Mouse (Mus musculus): ENCODE results near the gene Hoxc12. TPM values are rescaled to one million over a fixed set of nuclear protein-coding genes. Genes with fewer than 3 reads are reported as not detected.

The Hoxc12 gene
- polyA plus RNA-seq, 1 experiment: not detected

GRCm38 (mm10) chr15:102959663-102960191 is 23.2 kb downstream of the Hoxc12 start:
- H3K4me1 ChIP-seq (ENCODE audit: control insufficient read depth, insufficient read depth, low read length): peaks cover 9% of the 10 kb centered on the region; the same call in 1 of the 2 replicates
- H3K27me3 ChIP-seq (ENCODE audit: control insufficient read depth, insufficient read depth, low read length): peaks cover 22% of the 10 kb centered on the region
- H3K36me3 ChIP-seq (ENCODE audit: control insufficient read depth, insufficient read depth, low read length): no peaks in the 10 kb centered on the region
- H3K27ac ChIP-seq (ENCODE audit: control insufficient read depth, insufficient read depth, low read depth, low read length): no peak overlapping the region
- no peak overlapping the region for H3K4me3 ChIP-seq (ENCODE audit: control insufficient read depth, low read depth, low read length)
- TF ChIP-seq CTCF (IDR thresholded peaks at IDR 0.05; ENCODE audit: control insufficient read depth, insufficient read depth, insufficient replicate concordance, low read depth, low read length): no peak
- TF ChIP-seq POLR2A (IDR thresholded peaks at IDR 0.05; ENCODE audit: control insufficient read depth, low read depth, low read length): no peak

DNA sequence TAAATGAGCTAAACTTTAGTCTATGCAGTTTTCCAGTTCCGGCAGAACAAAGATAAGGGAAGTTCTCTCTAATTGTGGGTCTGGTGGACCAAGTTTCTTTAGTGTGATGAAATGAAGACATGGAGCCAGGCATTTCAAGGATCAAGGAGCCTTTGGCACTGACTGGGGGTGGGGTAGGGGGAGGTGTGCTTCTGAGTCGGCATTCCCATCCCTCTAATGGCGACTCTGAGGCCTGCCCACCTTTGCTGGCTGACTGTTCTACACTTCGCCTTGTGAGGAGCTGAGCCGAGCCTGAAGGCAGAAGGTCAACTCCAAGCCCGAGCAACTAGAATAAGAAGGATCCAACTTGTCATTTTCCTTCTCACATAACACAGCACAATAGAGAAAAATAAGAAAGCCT is 25.2 kb downstream of the Hoxc12 start:
- H3K4me1 ChIP-seq (ENCODE audit: control insufficient read depth, insufficient read depth, low read length): peaks cover 11% of the 10 kb centered on the region
- H3K27ac ChIP-seq (ENCODE audit: control insufficient read depth, insufficient read depth, low read depth, low read length): no peak overlapping the region
- peaks cover 21% of the 10 kb centered on the region for H3K27me3 ChIP-seq (ENCODE audit: control insufficient read depth, insufficient read depth, low read length)
- TF ChIP-seq POLR2A (IDR thresholded peaks at IDR 0.05; ENCODE audit: control insufficient read depth, low read depth, low read length) (no peak), CTCF (IDR thresholded peaks at IDR 0.05; ENCODE audit: control insufficient read depth, insufficient read depth, insufficient replicate concordance, low read depth, low read length) (no peak)
- H3K36me3 ChIP-seq (ENCODE audit: control insufficient read depth, insufficient read depth, low read length): no peaks in the 10 kb centered on the region
- H3K4me3 ChIP-seq (ENCODE audit: control insufficient read depth, low read depth, low read length): no peak overlapping the region

DNA sequence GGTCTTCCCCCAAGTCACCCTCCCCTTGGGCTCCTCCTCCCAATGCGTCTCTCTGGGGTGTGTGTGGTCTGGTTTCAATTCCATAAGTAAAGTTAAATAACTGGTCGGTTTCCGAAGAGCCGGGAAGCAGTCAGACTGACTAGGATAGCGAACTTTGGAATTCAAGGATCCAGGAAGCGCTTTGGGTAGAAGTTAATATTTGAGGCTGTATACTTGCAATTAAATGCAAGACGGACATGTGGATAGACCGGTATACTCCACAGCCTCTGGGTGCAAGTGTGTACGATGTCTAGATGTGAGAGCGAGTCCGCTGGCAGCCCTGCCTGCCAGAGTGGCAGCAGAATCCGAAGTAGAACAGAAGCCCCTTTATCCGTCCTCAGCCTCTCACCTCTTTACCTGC is 25.9 kb downstream of the Hoxc12 start:
- peaks cover 16% of the 10 kb centered on the region for H3K27me3 ChIP-seq (ENCODE audit: control insufficient read depth, insufficient read depth, low read length)
- no peak overlapping the region for H3K4me3 ChIP-seq (ENCODE audit: control insufficient read depth, low read depth, low read length)
- H3K4me1 ChIP-seq (ENCODE audit: control insufficient read depth, insufficient read depth, low read length): peaks cover 12% of the 10 kb centered on the region
- H3K36me3 ChIP-seq (ENCODE audit: control insufficient read depth, insufficient read depth, low read length): no peaks in the 10 kb centered on the region
- 0 out of 2 replicates have a peak overlapping the region, but pooled peaks have one; percentile 8 for H3K27ac ChIP-seq (ENCODE audit: control insufficient read depth, insufficient read depth, low read depth, low read length)
- TF ChIP-seq POLR2A (IDR thresholded peaks at IDR 0.05; ENCODE audit: control insufficient read depth, low read depth, low read length): no peak
- TF ChIP-seq CTCF (IDR thresholded peaks at IDR 0.05; ENCODE audit: control insufficient read depth, insufficient read depth, insufficient replicate concordance, low read depth, low read length): no peak

DNA sequence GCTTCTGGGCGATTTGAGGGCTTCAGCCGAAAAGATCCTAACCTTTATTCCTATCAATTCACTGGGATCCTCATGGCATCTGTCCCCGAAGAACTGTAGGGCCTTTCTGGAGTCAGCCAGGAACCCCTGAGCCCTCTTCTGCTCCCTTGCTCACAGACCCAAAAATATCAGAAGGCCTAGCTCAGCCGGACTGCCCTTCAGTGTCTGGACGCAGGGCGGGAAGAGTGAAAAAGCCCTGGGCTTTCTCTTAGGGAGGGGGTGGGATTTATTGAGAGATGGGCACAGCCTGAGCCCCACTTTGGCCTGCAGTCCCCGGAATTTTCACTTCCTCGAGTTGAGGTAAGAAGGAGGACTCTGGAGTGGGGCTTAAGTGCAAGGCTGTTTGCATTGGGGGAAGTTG is 26.7 kb downstream of the Hoxc12 start:
- Histone ChIP-seq H3K27ac (ENCODE audit: control insufficient read depth, insufficient read depth, low read depth, low read length) (no peak overlapping the region), H3K4me1 (ENCODE audit: control insufficient read depth, insufficient read depth, low read length) (peaks cover 14% of the 10 kb centered on the region), H3K36me3 (ENCODE audit: control insufficient read depth, insufficient read depth, low read length) (no peaks in the 10 kb centered on the region), H3K27me3 (ENCODE audit: control insufficient read depth, insufficient read depth, low read length) (peaks cover 16% of the 10 kb centered on the region), H3K4me3 (ENCODE audit: control insufficient read depth, low read depth, low read length) (no peak overlapping the region)
- no peak for TF ChIP-seq CTCF (IDR thresholded peaks at IDR 0.05; ENCODE audit: control insufficient read depth, insufficient read depth, insufficient replicate concordance, low read depth, low read length)

- TF ChIP-seq POLR2A (IDR thresholded peaks at IDR 0.05; ENCODE audit: control insufficient read depth, low read depth, low read length) (no peak), CTCF (IDR thresholded peaks at IDR 0.05; ENCODE audit: control insufficient read depth, insufficient read depth, insufficient replicate concordance, low read depth, low read length) (no peak)
- H3K4me3 ChIP-seq (ENCODE audit: control insufficient read depth, low read depth, low read length): no peak overlapping the region
- peaks cover 16% of the 10 kb centered on the region for H3K27me3 ChIP-seq (ENCODE audit: control insufficient read depth, insufficient read depth, low read length)
- no peaks in the 10 kb centered on the region for H3K36me3 ChIP-seq (ENCODE audit: control insufficient read depth, insufficient read depth, low read length)
- H3K27ac ChIP-seq (ENCODE audit: control insufficient read depth, insufficient read depth, low read depth, low read length): no peak overlapping the region
- peaks cover 14% of the 10 kb centered on the region for H3K4me1 ChIP-seq (ENCODE audit: control insufficient read depth, insufficient read depth, low read length)
These were observed 27.4 kb downstream of the Hoxc12 start for GRCm38 (mm10) chr15:102963671-102964640.

DNA sequence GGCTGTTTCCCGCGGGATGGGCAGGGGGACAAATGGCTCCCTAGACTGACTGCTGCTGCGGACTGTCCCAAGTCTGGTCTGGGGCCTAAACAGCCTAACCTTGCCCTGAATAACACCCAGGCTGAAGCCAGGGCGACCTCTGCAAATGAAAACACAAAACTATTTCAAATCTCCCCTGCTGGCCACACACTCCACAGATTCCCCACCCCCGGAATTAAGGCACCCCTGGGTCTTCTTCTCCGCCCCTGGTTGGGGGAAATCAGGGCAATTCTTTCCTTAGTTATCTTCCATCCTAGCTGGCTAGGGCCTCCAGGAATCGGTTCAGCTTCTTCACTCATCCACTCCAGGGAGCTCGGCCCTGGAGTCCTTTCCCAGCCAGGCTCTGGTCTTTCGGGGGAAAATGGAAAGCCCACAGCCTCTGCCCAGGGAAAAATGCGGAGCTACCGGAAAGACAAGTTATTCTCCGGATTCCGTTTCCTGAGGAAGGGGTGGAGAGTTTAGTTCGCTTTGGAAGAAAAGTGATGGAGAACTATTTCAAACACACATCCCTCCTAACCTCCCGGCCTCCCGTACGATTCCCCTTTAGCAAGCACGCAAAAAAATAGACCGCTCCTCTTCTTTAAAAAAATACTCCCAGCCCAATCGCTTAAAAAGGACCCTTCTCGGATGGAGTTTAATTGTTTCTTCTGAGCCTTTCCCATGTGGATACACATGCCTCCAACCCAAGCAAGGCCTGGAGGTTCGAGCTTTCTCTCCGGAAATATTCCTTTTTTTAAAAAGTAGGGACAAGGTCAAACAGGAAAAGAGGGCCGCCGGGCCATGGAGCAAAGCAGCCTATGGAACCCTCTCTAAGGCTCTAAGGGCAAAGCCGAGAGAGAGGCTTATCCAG is 28.7 kb downstream of the Hoxc12 start:
- peaks cover 11% of the 10 kb centered on the region for H3K4me1 ChIP-seq (ENCODE audit: control insufficient read depth, insufficient read depth, low read length)
- no peak for TF ChIP-seq CTCF (IDR thresholded peaks at IDR 0.05; ENCODE audit: control insufficient read depth, insufficient read depth, insufficient replicate concordance, low read depth, low read length)
- no peak for TF ChIP-seq POLR2A (IDR thresholded peaks at IDR 0.05; ENCODE audit: control insufficient read depth, low read depth, low read length)
- H3K4me3 ChIP-seq (ENCODE audit: control insufficient read depth, low read depth, low read length): no peak overlapping the region
- no peaks in the 10 kb centered on the region for H3K36me3 ChIP-seq (ENCODE audit: control insufficient read depth, insufficient read depth, low read length)
- peaks cover 14% of the 10 kb centered on the region for H3K27me3 ChIP-seq (ENCODE audit: control insufficient read depth, insufficient read depth, low read length)
- H3K27ac ChIP-seq (ENCODE audit: control insufficient read depth, insufficient read depth, low read depth, low read length): no peak overlapping the region

Measured in testis, adult 2 months (tissue).